Mouse (Mus musculus): ENCODE data around the gene Slc10a7. TPM values are rescaled to one million over a fixed set of nuclear protein-coding genes. Genes with fewer than 3 reads are reported as not detected.

The Slc10a7 gene
- polyA plus RNA-seq, 1 experiment from 2014 or later: 10.8 TPM

DNA sequence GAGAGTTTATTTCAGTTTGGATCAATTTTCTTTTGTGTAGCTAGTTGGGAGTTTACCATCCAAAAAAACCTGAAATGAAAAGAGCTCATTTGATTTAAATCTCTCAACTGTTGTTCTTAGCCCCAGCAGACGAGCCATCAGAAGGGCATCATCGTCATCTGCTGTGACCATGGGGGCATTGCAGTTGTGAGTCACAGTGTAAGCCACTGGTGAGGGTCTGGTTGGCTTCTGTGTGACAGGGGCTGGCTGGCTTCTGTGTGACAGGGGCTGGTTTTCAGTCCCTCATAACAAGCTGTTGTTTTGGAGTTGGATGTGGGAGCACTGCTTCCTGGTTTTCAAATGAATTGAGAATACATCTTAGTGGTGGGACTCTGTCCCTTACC lies 41.6 kb downstream of the Slc10a7 start:
- ATAC-seq (ENCODE audit: low read depth): no peak
- H3K36me3 ChIP-seq: no peaks in the 10 kb centered on the region

GRCm38 (mm10) chr8:78555817-78556216 lies 46.7 kb downstream of the Slc10a7 start:
- ATAC-seq (ENCODE audit: low read depth): no peak
- Histone ChIP-seq H3K27me3 (no peaks in the 10 kb centered on the region), H3K4me3 (no peak overlapping the region), H3K4me2 (no peak overlapping the region), H3K4me1 (replicated peaks) (peaks cover 37% of the 10 kb centered on the region), H3K9ac (no peak overlapping the region), H3K27ac (replicated peaks) (no peak overlapping the region), H3K36me3 (no peaks in the 10 kb centered on the region), H3K9me3 (no peaks in the 10 kb centered on the region)
- 95% methylated on average over 4 of the region's 4 CpGs for WGBS

More for the DNA sequence above, 41.6 kb downstream of the Slc10a7 start:
- WGBS: 32% methylated on average over 2 of the region's 2 CpGs
- no peaks in the 10 kb centered on the region for H3K27me3 ChIP-seq
- no peak overlapping the region for H3K27ac ChIP-seq (replicated peaks)
- no peak overlapping the region for H3K9ac ChIP-seq
- peaks cover 24% of the 10 kb centered on the region for H3K4me1 ChIP-seq (replicated peaks)
- H3K4me3 ChIP-seq: no peak overlapping the region
- H3K4me2 ChIP-seq: no peak overlapping the region
- H3K9me3 ChIP-seq: no peaks in the 10 kb centered on the region

DNA sequence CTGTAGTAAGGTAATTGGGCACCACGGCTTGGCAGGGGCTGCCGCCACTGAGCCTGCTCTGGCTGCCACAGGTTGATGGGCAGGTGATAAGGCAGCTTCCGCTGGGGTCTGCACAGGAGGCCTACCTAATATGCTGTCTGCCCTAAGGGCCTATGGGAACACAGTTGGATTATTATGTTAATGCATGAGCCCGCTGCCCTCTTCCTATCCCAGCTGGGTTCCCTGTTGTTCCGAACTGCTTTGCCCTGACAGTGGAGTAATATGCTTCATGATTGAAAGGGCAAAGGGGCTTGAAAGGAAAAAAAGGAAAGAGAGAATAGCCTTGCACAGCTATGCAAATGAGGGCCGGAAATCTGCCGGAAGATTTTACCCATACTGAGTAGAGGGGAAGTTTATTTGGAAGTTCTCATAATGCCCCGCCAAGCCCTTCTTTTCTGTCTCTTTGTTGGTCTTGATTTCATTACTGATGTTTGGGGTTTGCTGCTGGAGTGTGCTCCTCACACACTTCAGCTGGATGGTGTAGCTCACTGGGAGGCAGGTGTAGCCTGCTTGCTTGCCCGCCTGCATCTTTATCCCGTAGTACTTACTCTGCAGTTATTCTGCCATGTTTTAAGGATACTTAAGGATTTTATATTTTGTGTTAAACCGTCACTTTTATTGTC lies 47.8 kb downstream of the Slc10a7 start:
- 29% methylated on average over 11 of the region's 11 CpGs for WGBS
- H3K27me3 ChIP-seq: no peaks in the 10 kb centered on the region
- peak overlapping the region; percentile 7; the same call in 1 of the 2 replicates for H3K4me2 ChIP-seq
- 0 out of 2 replicates have a peak overlapping the region, but pooled peaks have one; percentile 38 for H3K27ac ChIP-seq (replicated peaks)
- H3K9ac ChIP-seq: 0 out of 2 replicates have a peak overlapping the region, but pooled peaks have one; percentile 27
- no peak overlapping the region for H3K4me3 ChIP-seq
- peak; percentile 77 for ATAC-seq (ENCODE audit: low read depth)
- 0 out of 2 replicates have a peak, but pooled peaks cover 3% of the 10 kb centered on the region for H3K36me3 ChIP-seq
- peaks cover 35% of the 10 kb centered on the region for H3K4me1 ChIP-seq (replicated peaks)
- no peaks in the 10 kb centered on the region for H3K9me3 ChIP-seq

DNA sequence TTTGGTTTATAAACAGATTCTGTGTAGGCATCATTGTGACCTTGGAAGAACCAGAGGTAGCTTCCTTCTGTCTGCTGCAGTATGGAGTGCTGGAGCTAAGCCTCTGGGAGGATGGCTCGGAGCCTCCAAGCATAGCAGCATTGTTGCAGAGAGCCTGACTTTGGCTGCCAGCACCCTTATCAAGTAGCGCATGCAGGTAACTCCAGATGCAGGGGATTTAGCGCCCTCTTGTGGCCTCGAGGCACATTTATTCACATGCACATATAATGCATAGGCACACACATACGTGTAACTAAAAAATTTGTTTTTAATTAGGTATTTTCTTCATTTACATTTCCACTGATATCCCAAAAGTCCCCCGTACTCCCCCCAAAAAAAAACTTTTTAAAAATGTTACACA lies 52.5 kb downstream of the Slc10a7 start:
- Histone ChIP-seq H3K27ac (replicated peaks) (no peak overlapping the region), H3K9ac (no peak overlapping the region), H3K4me3 (no peak overlapping the region), H3K36me3 (0 out of 2 replicates have a peak, but pooled peaks cover 3% of the 10 kb centered on the region), H3K27me3 (no peaks in the 10 kb centered on the region), H3K4me1 (replicated peaks) (peaks cover 14% of the 10 kb centered on the region), H3K9me3 (no peaks in the 10 kb centered on the region), H3K4me2 (no peak overlapping the region)
- 92% methylated on average over 6 of the region's 6 CpGs for WGBS
- no peak for ATAC-seq (ENCODE audit: low read depth)

DNA sequence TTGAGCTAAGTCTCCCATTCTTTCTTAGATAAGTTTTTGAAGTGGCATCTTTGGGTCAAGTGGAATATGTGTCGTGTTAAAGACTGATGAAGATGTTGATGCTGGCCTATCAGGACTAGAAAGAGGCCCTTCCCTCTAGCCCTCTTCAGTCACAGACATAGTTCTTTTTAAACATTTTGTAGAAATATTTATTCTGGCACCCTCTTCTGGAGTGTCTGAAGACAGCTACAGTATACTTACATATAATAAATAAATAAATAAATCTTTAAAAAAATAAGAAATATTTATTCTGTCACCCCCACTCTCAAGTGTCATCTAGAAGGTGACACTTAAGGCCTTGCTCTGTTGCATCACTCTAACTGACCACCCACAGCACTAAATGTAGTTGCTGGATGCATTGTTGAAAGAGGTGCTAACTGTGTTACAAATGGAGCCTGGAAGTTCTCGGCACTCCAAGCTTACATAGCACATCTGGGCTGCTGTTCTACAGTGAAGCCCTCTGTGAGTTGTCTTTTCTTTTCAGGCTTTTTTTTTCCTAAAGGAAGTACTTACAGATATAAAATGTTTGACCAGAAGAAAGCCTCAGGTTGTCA lies 54.4 kb downstream of the Slc10a7 start:
- H3K4me1 ChIP-seq (replicated peaks): no peaks in the 10 kb centered on the region
- H3K27me3 ChIP-seq: no peaks in the 10 kb centered on the region
- H3K27ac ChIP-seq (replicated peaks): no peak overlapping the region
- WGBS: 70% methylated on average over 2 of the region's 2 CpGs
- no peak overlapping the region for H3K4me3 ChIP-seq
- no peaks in the 10 kb centered on the region for H3K9me3 ChIP-seq
- H3K36me3 ChIP-seq: 0 out of 2 replicates have a peak, but pooled peaks cover 3% of the 10 kb centered on the region
- no peak overlapping the region for H3K4me2 ChIP-seq
- no peak for ATAC-seq (ENCODE audit: low read depth)
- no peak overlapping the region for H3K9ac ChIP-seq

GRCm38 (mm10) chr8:78564200-78564599 lies 55.1 kb downstream of the Slc10a7 start:
- Histone ChIP-seq H3K4me2 (no peak overlapping the region), H3K27me3 (no peaks in the 10 kb centered on the region), H3K27ac (replicated peaks) (no peak overlapping the region), H3K9ac (no peak overlapping the region), H3K4me3 (no peak overlapping the region), H3K36me3 (0 out of 2 replicates have a peak, but pooled peaks cover 3% of the 10 kb centered on the region), H3K9me3 (no peaks in the 10 kb centered on the region), H3K4me1 (replicated peaks) (no peaks in the 10 kb centered on the region)
- no peak for ATAC-seq (ENCODE audit: low read depth)
- WGBS: 77% methylated on average over 5 of the region's 5 CpGs

DNA sequence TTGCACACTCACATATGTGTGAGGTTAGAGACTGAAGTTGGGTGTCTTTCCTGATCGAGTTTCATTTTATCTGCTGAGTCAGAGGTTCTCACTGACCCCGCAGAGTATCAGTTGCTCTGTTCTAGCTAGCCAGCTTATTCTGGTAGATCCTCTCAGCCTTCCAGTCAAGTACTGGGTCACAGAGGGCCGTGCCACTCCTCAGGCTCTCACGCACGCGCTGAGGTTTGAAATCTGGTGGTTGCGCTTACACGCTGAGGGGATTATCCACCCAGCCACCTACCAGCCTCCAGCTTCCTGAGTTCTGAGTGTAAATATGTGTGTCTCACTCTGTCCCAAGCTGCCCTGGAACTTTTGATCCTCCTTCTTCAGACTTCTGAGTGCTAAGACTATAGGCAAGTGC lies 59.0 kb downstream of the Slc10a7 start:
- Histone ChIP-seq H3K4me2 (no peak overlapping the region), H3K9me3 (no peaks in the 10 kb centered on the region), H3K36me3 (no peaks in the 10 kb centered on the region), H3K27me3 (no peaks in the 10 kb centered on the region), H3K4me3 (no peak overlapping the region), H3K9ac (no peak overlapping the region), H3K4me1 (replicated peaks) (peaks cover 29% of the 10 kb centered on the region), H3K27ac (replicated peaks) (no peak overlapping the region)
- WGBS: 87% methylated on average over 8 of the region's 8 CpGs
- ATAC-seq (ENCODE audit: low read depth): no peak

- Histone ChIP-seq H3K4me2 (peak overlapping the region; percentile 30), H3K27ac (replicated peaks) (peak overlapping the region; percentile 68; the same call in 1 of the 2 replicates), H3K27me3 (no peaks in the 10 kb centered on the region), H3K36me3 (no peaks in the 10 kb centered on the region), H3K9me3 (no peaks in the 10 kb centered on the region), H3K9ac (no peak overlapping the region), H3K4me3 (no peak overlapping the region), H3K4me1 (replicated peaks) (peaks cover 37% of the 10 kb centered on the region)
- WGBS: 13% methylated on average over 9 of the region's 9 CpGs
- ATAC-seq (ENCODE audit: low read depth): peak; percentile 75
These were observed 62.4 kb downstream of the Slc10a7 start for GRCm38 (mm10) chr8:78571528-78571927.

- no peaks in the 10 kb centered on the region for H3K36me3 ChIP-seq
- no peaks in the 10 kb centered on the region for H3K27me3 ChIP-seq
- no peak overlapping the region for H3K4me3 ChIP-seq
- H3K9ac ChIP-seq: no peak overlapping the region
- WGBS: 78% methylated on average over 7 of the region's 7 CpGs
- ATAC-seq (ENCODE audit: low read depth): no peak
- no peaks in the 10 kb centered on the region for H3K9me3 ChIP-seq
- peaks cover 61% of the 10 kb centered on the region for H3K4me1 ChIP-seq (replicated peaks)
- no peak overlapping the region for H3K27ac ChIP-seq (replicated peaks)
- H3K4me2 ChIP-seq: no peak overlapping the region
These were observed 65.1 kb downstream of the Slc10a7 start for GRCm38 (mm10) chr8:78574207-78574606.

GRCm38 (mm10) chr8:78577569-78577968 lies 68.4 kb downstream of the Slc10a7 start:
- Histone ChIP-seq H3K4me3 (no peak overlapping the region), H3K4me2 (peak overlapping the region; percentile 16; the same call in 1 of the 2 replicates), H3K4me1 (replicated peaks) (peaks cover 48% of the 10 kb centered on the region), H3K9ac (no peak overlapping the region), H3K27me3 (no peaks in the 10 kb centered on the region), H3K27ac (replicated peaks) (peak overlapping the region; percentile 28; the same call in 1 of the 2 replicates), H3K36me3 (no peaks in the 10 kb centered on the region), H3K9me3 (no peaks in the 10 kb centered on the region)
- ATAC-seq (ENCODE audit: low read depth): no peak
- 17% methylated on average over 10 of the region's 10 CpGs for WGBS

DNA sequence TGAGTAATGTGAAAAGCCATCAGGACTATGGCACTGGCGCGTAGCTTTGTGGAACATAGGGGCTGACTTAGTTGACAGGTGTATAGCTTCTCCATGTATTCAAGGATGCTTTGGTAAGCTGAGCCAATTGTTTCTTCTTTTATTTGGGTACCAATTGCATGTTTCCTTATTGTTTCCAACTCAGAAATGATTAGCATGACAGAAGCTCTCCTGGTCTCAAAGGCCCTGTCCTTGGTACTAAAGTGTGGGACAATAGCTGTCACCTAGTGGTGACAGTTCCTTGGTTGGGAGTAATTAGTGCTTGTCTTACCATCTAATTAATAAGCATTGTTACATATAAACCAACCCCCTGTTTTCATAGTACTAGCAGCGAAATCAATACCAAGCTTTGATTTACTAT lies 68.9 kb downstream of the Slc10a7 start:
- peaks cover 44% of the 10 kb centered on the region for H3K4me1 ChIP-seq (replicated peaks)
- H3K27me3 ChIP-seq: no peaks in the 10 kb centered on the region
- H3K9me3 ChIP-seq: no peaks in the 10 kb centered on the region
- WGBS: 29% methylated on average over 3 of the region's 3 CpGs
- H3K27ac ChIP-seq (replicated peaks): 0 out of 2 replicates have a peak overlapping the region, but pooled peaks have one; percentile 28
- H3K36me3 ChIP-seq: no peaks in the 10 kb centered on the region
- H3K4me3 ChIP-seq: no peak overlapping the region
- H3K9ac ChIP-seq: no peak overlapping the region
- ATAC-seq (ENCODE audit: low read depth): no peak
- 0 out of 2 replicates have a peak overlapping the region, but pooled peaks have one; percentile 6 for H3K4me2 ChIP-seq

- WGBS: 71% methylated on average over 5 of the region's 5 CpGs
- Histone ChIP-seq H3K4me2 (no peak overlapping the region), H3K36me3 (no peaks in the 10 kb centered on the region), H3K4me3 (no peak overlapping the region), H3K27me3 (no peaks in the 10 kb centered on the region), H3K9ac (no peak overlapping the region), H3K4me1 (replicated peaks) (peaks cover 26% of the 10 kb centered on the region), H3K9me3 (no peaks in the 10 kb centered on the region), H3K27ac (replicated peaks) (no peak overlapping the region)
- no peak for ATAC-seq (ENCODE audit: low read depth)
These were observed 75.0 kb downstream of the Slc10a7 start for GRCm38 (mm10) chr8:78584011-78584776.

All from neural tube, embryonic 13.5 days (tissue).